Mouse (Mus musculus) stomach, postnatal 0 days (tissue): ENCODE results near the gene 9430097D07Rik.

Experiments used
- CTCF ChIP-seq: IDR thresholded peaks from 2 replicates; pipeline ENCODE4 v1.5.1; 2016; ENCODE audit warnings: antibody characterized with exemption, low read depth, mild to moderate bottlenecking, moderate library complexity
- EP300 ChIP-seq: optimal IDR thresholded peaks from 2 replicates; pipeline ENCODE3; 2016; ENCODE audit warnings: antibody characterized with exemption

GRCm38 (mm10) chr2:32608778-32609435 lies 33.4 kb upstream of the 9430097D07Rik start:
- TF ChIP-seq CTCF (no peak), EP300 (no peak)
